ENCODE assay signal across 7 mouse cellular contexts in the genomic region with DNA sequence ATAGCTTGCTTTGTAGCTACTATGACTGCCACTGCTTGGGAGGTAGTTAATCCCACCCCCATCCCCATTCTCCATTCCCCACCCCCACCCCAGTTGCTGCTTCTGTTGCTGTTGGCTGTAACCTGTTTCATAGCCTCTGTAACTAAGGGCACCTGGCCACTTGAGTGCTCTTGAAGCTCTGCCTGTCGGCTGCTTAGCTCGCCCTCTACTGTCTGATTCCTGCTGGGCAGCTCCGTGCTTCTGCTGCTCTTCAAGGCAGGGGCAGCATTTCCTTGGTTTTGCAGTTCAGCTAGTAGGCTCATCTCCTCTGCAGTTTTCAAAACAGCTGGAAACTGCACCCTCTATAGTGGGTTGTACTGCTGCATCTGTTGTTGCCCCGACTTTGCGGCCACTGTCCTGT. TPM values are rescaled to one million over a fixed set of nuclear protein-coding genes. Genes with fewer than 3 reads are reported as not detected.
A peak's percentile ranks its signal among the peaks of the same experiment; 100 is the strongest.
DNase-seq lines count a peak whose midpoint lies in the region; ATAC-seq lines count a peak whose summit lies in the region.

No protein-coding gene starts in this region.

- ATAC-seq in megakaryocyte-erythroid progenitor cell, adult 5-6 weeks (replicated peaks; ENCODE audit: low FRiP score, low TSS enrichment, poor library complexity, severe bottlenecking), result peak; percentile 68; the same call in 1 of the 2 replicates

- DNase-seq in layer of hippocampus, adult 11-12 months (ENCODE audit: low spot score), result peak; percentile 44
- no peak for DNase-seq in layer of hippocampus, postnatal 14 days (ENCODE audit: low spot score in 2 of 2)
- DNase-seq in NIH3T3 (ENCODE audit: low read depth), result peak; percentile 36
- peak; percentile 55 for DNase-seq in cerebellum, adult 9-10 months
- DNase-seq in kidney, adult 8-10 months, result peak; percentile 53 to 65
- no peak for DNase-seq in urinary bladder, postnatal 4 days (ENCODE audit: low spot score in 2 of 2)

RNA-seq across cellular contexts. Expression of gene Gsk3b, which starts 48.5 kb away (rescaled TPM):
- 100 to 1,000 TPM; 189 to 199 TPM for total RNA-seq in layer of hippocampus, postnatal 14 days (2021)
- 34.1 and 54.9 TPM in 2 replicates for total RNA-seq in megakaryocyte-erythroid progenitor cell, adult 5-6 weeks (2014; fragmentation: Nextera tagmentation)
- total RNA-seq in megakaryocyte-erythroid progenitor cell, adult 5-6 weeks (2017), result 31.8 and 44.1 TPM in 2 replicates

Comparison
In these comparisons a context has a peak if more than half of its experiments do, and no peak if none do; other contexts are left out.
1. DNase-seq: peak in layer of hippocampus, adult 11-12 months (single experiment), NIH3T3 (single experiment), cerebellum, adult 9-10 months (single experiment) and kidney, adult 8-10 months (2 of 2); none in layer of hippocampus, postnatal 14 days (0 of 2) and urinary bladder, postnatal 4 days (0 of 2).